Mouse (Mus musculus): ENCODE measurements around the gene Gm10772. TPM values are rescaled to one million over a fixed set of nuclear protein-coding genes. Genes with fewer than 3 reads are reported as not detected.
"Not testable (repeated sequence)": the region's sequence is repeated elsewhere in the genome, so short reads cannot be mapped to it uniquely, and the experiment has no call there.

Gm10772 gene
- total RNA-seq (2021) = not detected
- long read RNA-seq, experiment 1 = 0 reads
- long read RNA-seq, experiment 2 = 0 reads

DNA sequence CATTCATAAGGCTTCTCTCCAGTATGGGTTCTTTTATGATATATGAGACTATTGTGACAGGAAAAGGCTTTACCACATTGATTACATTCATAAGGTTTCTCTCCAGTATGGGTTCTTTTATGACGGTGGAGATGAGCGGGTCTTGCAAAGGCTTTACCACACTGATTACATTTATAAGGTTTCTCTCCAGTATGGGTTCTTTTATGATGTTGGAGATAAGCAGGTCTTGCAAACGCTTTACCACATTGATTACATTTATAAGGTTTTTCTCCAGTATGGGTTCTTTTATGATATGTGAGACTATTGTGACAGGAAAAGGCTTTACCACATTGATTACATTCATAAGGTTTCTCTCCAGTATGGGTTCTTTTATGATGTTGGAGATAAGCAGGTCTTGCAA lies at the start of gene Gm10772:
Gene Gm10772 (minus strand): TSS at position 101 of the 400 bp plus-strand sequence.
- DNase-seq (ENCODE audit: low spot score in 2 of 2); intact Hi-C loops (cut with DNase I): not testable (repeated sequence)

DNA sequence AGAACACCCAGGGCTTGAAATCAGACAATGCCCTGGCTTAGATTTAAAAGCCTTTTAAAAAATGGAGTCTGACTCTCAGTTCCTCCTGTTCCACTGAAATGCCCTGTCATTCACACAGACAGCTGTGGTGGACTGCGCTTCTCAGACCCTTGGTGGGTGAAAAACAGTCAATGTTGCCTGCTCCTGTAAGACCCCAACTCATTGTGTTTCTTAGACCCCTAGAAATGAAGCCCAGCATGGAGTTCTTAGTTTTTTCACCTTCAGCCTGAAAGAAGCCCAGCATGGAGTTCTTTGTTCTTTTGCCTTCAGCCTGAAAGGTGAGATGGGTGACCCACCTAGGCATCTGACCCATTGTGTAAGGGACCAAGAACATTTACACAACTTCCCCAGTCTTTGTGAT lies 36.5 kb upstream of the Gm10772 start:
- DNase-seq (ENCODE audit: low spot score in 2 of 2); intact Hi-C loops (cut with DNase I): not testable (repeated sequence)

GRCm38 (mm10) chr13:66263141-66263540 lies 35.8 kb upstream of the Gm10772 start:
- intact Hi-C loops (cut with DNase I); DNase-seq (ENCODE audit: low spot score in 2 of 2): not testable (repeated sequence)

GRCm38 (mm10) chr13:66214349-66214748 lies 13.0 kb downstream of the Gm10772 start:
- intact Hi-C loops (cut with DNase I) = no loop called here
- no peak for DNase-seq (ENCODE audit: low spot score in 2 of 2)

DNA sequence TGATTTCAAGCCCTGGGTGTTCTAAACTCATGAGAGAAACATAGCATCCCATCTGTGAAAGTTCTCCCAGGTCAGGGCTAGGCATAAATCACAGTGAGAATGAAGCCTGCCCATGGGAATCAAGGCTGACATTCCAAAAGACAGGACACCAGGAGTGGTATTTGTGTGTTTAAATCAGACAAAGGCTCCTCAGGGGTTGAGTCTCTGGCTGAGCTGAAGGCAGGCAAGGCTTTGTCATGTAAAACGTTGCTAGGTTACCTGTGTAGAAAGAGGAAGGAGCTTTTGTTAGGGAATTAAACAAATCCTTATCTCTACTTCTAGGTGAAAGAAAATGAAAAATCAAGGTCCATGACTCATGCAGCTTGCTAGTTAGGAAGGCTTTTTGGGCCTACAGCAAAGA lies 13.6 kb downstream of the Gm10772 start:
- DNase-seq (ENCODE audit: low spot score in 2 of 2); intact Hi-C loops (cut with DNase I): not testable (repeated sequence)

DNA sequence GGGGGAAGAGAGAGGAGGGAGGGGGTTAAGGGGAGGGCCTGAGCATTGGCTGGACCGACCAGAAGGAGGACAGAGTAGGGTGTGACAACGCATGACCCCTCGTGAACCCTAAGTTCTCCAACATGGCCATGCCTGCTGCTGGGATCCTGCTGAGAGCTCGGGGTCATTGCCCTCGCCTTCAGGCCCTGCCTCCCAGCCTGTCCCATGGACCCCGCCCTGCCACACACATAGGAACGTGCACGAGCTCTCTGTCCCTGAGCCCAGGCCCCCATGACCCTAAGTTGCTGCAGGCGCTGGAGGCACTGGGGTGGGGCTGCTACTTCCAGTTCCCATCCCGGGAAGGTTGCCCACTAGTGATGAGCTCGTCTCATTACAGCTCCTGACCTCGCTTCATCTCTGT lies 48.2 kb downstream of the Gm10772 start:
- DNase-seq (ENCODE audit: low spot score in 2 of 2); intact Hi-C loops (cut with DNase I): not testable (repeated sequence)

Other genes starting within 250 kb of the Gm10772 start
- gene Gm10324, start 108.0 kb downstream of the Gm10772 start, total RNA-seq (2021) = not detected
- not detected for gene 2410141K09Rik, start 213.5 kb upstream of the Gm10772 start, total RNA-seq (2021)